Mouse (Mus musculus): ENCODE results near the gene Tinag.
"Not testable (repeated sequence)": the region's sequence is repeated elsewhere in the genome, so short reads cannot be mapped to it uniquely, and the experiment has no call there.

The Tinag gene

DNA sequence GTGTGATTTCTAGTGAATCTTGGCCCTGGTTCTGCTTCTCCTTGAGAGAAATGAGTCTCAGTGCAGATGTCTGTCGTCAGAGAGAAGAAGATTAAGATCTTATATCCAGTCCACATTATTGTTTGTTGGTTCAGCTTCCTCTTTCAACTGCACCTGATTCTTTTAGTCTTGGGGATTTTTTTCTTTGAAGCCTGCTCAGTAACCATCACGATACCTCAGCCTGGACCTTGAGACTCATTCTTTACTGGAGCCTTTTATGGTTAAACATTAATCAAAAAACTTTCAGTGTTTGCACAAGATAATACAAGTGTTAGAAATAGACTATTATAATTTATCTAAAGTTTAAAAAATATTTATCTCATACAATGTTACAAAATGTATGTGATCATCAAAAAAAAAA, at the start of gene Tinag:
Tinag (minus strand) TSS at position 210 of the 400 bp plus-strand sequence.
- no peak for ATAC-seq (ENCODE audit: insufficient number of reproducible peaks, low FRiP score, low TSS enrichment)

DNA sequence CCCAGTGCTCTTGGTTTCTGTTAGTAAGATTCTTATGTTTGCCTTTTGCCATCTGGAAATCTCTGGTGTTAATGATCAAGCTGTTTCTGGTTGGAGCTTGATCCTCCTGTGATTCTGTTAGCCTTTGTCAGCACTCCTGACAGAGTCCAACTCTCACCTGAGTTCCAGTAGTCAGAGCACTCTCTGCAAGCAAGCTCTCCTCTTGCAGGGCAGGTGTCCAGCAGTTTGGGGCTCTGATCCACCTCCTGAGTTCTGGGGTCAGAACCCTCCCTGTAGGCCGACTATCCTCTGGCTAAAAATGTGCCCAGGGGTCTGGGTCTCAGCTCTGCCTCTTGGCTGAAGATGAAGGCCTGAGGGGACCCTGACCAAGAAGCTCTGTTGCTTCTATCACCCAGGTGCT, 37.6 kb upstream of the Tinag start:
- ATAC-seq (ENCODE audit: insufficient number of reproducible peaks, low FRiP score, low TSS enrichment): not testable (repeated sequence)

DNA sequence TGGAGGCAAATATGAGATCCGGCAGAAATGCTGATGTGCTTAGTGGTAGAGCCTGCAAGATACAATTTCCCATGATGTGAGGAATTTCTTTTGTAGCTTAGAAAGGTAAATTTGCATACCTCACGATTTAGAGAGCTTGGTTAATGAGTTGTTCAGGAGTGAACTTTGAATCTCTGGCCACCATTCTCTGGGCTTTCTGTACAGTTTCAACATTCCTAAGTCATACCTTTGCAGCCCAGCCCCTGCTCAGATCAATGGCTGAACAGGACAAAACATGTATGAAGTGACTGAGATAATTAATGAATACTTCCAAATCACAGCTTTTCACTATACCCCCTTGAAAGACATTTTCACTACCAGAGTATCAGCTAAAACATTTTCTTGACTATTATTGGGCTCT, 26.1 kb upstream of the Tinag start:
- no peak for ATAC-seq (ENCODE audit: insufficient number of reproducible peaks, low FRiP score, low TSS enrichment)

DNA sequence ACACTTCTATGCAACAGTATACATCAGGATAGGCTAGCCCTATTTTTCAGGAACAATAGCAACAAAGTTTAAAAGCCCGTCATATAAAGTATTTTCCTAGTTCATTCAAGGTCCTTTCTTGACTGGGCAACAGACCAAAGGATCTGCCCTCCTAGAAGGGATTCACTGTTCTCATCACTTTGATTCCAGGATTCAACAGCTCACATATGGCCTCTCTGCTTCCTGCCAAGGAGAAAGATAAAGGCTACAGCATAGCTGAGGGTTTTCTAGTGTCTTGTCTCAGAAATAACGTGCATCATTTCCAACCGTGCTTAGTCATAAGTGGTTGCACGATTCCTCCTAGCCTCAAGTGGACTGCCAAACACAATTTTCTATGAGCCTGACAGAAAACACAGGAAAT, 11.0 kb upstream of the Tinag start:
- ATAC-seq (ENCODE audit: insufficient number of reproducible peaks, low FRiP score, low TSS enrichment): no peak

DNA sequence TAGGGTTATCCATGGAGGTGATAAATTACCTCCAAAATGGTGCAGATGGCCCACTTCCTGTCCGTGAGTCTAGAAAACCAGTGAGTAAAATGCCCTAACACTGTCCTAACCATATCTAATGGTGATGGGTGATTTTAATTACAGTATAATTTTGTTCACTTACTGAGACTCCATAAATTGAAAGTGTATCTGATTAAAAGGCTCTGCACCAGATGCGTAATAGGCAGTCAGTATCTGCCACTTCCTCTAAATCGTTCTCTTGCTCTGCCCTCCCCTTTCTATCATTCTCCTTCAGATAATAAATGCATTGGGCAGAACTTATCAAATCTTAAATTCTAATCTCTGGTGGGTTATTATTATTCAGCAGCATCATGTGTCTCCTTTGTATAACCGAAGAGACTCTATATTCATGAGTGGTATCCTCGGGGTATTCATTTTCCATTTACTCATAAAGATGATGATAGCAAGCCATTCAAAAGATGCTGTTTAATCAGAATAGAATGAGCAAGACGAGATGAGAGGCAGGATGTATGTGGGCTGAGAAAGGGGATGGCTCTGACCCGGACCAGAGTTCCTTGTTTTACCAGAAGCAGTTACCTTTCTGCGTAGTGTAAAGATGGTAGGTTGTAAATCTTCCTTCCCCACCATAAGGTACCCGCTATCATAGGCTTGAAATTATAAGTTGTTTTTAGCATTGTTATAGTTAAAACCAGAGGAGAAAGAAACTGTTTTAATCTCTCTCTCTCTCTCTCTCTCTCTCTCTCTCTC, 9.0 kb upstream of the Tinag start:
- ATAC-seq (ENCODE audit: insufficient number of reproducible peaks, low FRiP score, low TSS enrichment): no peak

DNA sequence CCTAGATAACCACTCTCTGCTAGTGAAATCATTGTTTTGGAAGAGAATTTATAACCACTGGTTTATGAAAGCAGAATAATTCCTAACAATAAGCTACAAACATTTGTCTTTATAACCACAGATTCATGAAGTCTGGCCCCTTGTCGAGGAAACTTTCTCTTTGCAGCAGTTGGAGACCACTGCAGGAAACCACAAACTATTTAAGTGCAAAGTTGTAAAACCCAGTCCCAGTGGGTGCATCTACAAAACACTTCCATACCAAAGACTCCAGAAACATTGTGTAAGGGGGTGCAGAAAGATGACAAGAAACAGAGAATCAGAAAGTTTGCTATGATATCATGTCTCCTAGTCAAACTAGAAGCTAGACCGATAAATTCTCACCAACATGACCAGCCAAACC, 5.8 kb upstream of the Tinag start:
- no peak for ATAC-seq (ENCODE audit: insufficient number of reproducible peaks, low FRiP score, low TSS enrichment)

DNA sequence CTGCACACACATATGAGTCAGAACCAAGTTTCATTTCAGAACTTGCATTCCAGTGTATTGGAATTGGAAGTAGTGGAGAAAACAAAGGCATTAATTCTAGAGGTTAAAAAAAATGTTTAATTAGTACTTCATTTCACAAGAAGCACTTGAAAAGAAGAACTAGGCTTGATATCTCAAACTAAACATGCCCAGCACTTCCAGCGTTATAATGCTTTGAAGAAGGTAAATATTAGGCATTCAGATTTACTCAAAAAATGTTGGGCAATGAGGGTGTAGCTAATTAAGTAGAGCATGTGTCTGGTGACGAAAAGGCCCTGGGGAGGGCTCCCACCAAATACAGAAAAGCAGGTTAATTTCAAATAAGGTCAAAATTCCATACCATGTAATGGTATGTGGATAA, 4.1 kb upstream of the Tinag start:
- no peak for ATAC-seq (ENCODE audit: insufficient number of reproducible peaks, low FRiP score, low TSS enrichment)

DNA sequence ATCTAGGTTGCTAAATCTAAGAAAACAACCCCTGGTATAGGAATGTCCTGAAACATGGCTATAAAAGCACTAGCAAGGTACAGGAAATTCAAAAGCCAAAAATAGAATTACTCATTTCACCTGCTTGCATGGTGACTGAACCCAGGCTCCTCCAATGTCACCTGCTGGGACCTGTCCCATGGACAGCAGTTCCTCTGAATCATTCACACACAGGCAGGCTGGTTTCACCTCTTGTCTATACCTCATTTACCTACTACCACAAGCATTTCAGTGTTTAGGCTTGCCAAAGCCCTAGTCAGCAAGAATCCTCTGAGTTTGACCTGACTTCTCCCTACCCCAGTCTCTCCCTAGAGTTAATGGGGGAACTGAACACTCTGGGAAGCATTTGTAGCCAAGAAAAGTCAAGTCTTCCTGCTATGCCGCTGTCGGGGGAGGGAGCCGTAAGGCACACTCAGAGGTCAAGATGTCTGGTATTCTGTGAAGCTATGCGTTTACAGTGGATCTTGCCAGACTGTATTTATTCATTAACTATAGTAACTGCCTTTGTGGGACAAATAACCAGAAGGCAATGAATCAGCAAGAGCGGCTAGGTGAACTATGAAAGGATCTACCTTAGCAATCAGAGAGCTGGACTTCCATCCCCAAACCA, 597 bp upstream of the Tinag start:
- no peak for ATAC-seq (ENCODE audit: insufficient number of reproducible peaks, low FRiP score, low TSS enrichment)

DNA sequence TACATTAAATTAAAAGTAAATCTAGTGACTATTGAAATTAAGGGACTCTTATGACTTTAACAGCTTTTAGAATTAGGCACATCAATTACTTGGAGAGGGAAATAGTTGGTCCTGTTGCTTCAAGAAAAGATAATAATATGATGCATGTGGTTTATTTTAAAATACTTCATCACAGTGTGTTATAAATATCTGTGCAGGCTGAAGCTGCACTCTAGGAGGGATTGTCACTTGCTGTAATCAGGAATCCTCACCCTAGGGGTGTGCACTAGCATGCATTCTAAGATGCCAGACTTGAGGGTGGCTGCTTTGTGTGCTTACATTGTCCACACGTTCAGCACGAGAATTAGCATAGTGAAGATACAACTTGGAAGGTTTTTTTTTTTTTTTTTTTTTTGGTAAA, 10.2 kb downstream of the Tinag start:
- ATAC-seq (ENCODE audit: insufficient number of reproducible peaks, low FRiP score, low TSS enrichment): no peak

DNA sequence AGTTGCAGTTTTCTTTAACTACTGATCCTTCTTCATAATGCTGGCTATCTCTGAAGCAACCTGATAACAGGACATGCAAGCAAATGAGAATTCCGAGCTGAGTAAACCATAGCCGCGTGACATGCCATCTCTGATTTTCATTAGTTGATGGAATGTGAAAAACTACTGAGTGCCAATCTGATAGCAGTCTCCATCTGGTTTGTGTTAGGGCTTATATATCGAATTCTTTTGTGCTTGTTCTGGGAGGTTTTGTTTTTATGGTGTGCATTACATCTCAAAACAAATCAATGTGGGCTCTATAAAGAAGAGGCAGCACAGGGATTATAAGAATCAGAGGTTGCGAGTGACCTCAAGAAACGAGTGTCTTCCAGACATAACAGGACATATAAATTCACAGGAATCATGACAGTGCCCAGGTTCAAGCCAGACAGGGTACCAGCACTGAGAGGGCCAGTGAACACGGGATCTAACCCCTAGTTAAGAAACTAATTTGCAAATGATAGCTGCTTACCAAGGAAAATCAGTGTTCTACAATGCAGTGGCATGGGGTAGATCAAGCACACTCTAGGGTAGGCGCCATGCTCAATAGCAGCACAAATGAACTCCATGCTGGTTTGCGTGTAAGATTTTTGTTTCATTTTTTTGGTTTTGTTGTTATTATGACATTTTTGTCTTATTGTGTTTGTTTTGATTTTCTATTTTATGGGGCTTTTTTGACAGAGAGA, 13.0 kb downstream of the Tinag start:
- no peak for ATAC-seq (ENCODE audit: insufficient number of reproducible peaks, low FRiP score, low TSS enrichment)

DNA sequence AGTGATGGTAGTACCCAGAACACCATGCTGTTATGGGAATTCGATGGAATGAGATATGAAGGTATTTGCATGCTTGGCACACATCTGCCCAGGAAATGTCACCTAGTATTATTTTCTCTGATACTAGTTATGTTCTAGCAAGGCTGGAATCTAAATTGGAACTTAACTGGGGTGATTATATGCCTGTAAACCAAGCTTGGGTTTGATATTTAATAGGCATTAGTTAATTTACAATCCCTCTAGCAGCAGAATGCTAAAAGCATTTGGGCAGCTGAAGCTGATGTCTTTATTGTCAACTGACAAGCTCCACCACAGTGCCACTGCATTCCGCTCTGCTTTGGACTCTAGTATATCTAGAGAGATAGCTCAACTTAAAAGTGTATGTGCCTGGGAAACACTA, 20.3 kb downstream of the Tinag start:
- no peak for ATAC-seq (ENCODE audit: insufficient number of reproducible peaks, low FRiP score, low TSS enrichment)

DNA sequence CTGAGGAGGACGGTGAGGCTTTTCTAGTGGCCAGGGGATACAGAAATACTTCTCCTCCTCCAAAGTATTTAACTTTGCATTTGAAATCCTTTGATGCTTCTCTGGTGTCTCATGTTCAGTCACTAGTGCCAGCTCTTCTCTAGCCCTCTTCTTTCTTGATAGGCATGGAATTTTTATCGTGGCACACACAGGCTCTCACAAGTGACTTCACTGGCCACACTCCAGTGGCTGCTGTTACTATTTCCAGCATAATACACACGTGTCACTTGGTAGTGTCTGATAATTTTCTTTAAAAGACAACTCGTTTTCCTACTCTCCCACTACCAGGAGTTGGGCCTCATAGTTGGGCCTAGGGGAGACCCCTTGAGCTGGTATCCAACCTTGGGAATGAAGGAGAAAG, 26.7 kb downstream of the Tinag start:
- ATAC-seq (ENCODE audit: insufficient number of reproducible peaks, low FRiP score, low TSS enrichment): no peak

DNA sequence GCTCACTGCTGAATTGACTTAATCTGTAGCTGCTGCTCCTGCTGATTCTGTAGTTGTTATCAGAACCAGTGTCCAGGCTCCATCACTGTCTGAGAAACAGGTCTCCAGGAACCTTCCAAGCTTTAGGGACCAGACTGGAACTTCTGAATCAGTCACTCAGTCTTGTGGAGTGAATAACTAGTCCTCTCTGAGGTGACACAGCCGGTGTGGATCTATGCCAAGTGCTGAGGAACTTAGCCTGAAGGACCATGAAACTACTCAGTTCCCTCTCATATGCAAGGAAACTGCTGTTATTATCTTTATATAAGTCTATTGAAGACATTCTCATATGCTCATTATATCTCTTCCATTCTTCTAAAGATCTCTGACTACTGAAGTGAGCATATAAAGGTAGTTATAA, 49.6 kb downstream of the Tinag start:
- ATAC-seq (ENCODE audit: insufficient number of reproducible peaks, low FRiP score, low TSS enrichment): no peak

DNA sequence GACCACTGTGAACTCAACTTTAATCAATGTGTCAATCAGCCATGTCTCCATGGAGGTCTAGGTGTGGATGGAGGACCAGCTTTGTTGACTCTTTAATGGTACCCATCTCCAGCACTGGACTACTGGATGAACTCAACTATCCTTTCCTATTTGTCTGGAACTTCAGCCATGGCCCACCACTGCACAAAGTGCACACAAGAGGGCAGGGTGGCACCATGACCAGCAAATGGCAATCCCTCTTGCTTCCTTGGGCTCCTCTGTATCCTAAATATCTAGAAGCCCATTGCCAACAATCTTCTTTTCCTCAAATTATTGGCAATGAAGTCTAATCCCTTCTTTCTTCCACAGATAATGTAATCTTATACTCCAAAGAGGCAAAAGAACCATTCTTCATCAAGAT, 55.6 kb downstream of the Tinag start:
- ATAC-seq (ENCODE audit: insufficient number of reproducible peaks, low FRiP score, low TSS enrichment): no peak

DNA sequence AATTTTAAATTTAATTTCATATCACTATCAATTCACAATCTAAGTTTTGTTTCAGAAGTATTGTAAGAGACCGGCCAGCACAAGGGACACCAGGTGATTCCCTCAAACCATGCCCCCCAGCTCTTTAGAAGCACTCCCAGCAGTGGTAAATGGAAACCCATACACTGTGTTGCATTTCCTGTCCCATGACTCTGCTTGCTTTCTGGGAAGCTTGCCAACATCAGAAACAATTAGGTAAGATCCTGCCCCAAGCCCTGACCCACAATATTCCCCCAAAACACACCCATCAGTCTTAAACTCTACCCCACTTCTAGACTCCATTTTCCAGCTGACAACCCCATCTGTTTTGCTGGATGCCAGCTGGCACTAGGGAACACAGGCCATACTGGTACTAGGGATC, 110.8 kb downstream of the Tinag start:
- no peak for ATAC-seq (ENCODE audit: insufficient number of reproducible peaks, low FRiP score, low TSS enrichment)

DNA sequence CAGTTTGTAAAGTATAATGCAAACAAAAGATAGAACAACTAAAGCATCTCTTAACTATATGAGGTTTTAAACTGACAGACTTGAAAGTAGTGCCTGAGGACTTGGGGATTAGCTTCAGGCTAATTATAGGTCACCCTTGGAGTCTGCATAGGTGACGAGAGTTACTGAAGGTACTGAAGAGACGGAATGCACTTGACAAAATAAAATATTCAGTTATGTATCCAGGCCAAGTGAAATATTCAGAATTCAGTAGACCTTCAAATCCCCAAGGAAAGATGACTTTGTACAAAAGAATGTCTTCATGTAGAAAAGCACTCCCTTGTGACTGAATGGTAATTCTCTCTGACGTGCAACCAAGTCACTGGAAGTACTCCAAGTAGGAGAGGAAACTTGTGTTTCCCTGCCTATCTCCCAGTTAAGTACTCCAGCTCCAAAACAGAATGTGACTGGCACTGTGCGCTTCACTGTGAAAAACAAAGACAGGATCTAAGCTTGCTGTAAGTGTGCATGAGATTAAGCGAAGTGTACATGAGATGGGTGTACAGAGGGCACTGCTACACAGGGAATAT, 130.4 kb downstream of the Tinag start:
- ATAC-seq (ENCODE audit: insufficient number of reproducible peaks, low FRiP score, low TSS enrichment): no peak
